Mouse (Mus musculus) ES-E14 (cell line): ENCODE results near the gene Sept10. TPM values are rescaled to one million over a fixed set of nuclear protein-coding genes. Genes with fewer than 3 reads are reported as not detected.

Source experiments
- DNase-seq: peaks from one replicate; pipeline ENCODE4 v3.0.0-alpha.2; 2013; ENCODE audit warnings: low read depth, low spot score
- H3K27ac ChIP-seq: 2 replicates; pipeline ENCODE4 v1.5.1; 2012; ENCODE audit warnings: low read depth, mild to moderate bottlenecking, low read length, moderate library complexity, mixed read lengths; ENCODE audit not compliant: poor library complexity, insufficient read depth, severe bottlenecking
- H3K36me3 ChIP-seq: 2 replicates; pipeline ENCODE4 v1.6.1; 2012; ENCODE audit warnings: mild to moderate bottlenecking, low read length, moderate library complexity, mixed read lengths; ENCODE audit not compliant: control insufficient read depth, poor library complexity, insufficient read depth, severe bottlenecking
- H3K4me1 ChIP-seq, 2 experiments: fragments of 150-350 bp in 1 of 2; sonication (generic) in 1 of 2; 2 replicates each; pipeline ENCODE4 v1.6.1; 2012; ENCODE audit warnings: low read length in 2 of 2, mild to moderate bottlenecking in 1 of 2, mixed read lengths in 1 of 2; ENCODE audit not compliant: control insufficient read depth in 2 of 2, insufficient read depth in 2 of 2, poor library complexity in 1 of 2
- H3K4me3 ChIP-seq, 2 experiments: fragments of 150-350 bp in 1 of 2; sonication (generic) in 1 of 2; 2 replicates each; pipeline ENCODE4 v1.5.1; 2012; ENCODE audit warnings: low read length in 2 of 2, low read depth in 1 of 2, mild to moderate bottlenecking in 1 of 2, mixed read lengths in 1 of 2; ENCODE audit not compliant: insufficient read depth in 1 of 2, poor library complexity in 1 of 2, severe bottlenecking in 1 of 2
- H3K9ac ChIP-seq: 2 replicates; pipeline ENCODE4 v1.6.1; 2012; ENCODE audit warnings: low read depth, mild to moderate bottlenecking, low read length, mixed read lengths; ENCODE audit not compliant: poor library complexity, insufficient read depth, severe bottlenecking
- H3K9me3 ChIP-seq: fragments of 150-350 bp; sonication (generic); 2 replicates; pipeline ENCODE4 v1.6.1; 2012; ENCODE audit warnings: low read depth, mild to moderate bottlenecking, low read length; ENCODE audit not compliant: control insufficient read depth, insufficient read depth
- CHD2 ChIP-seq: IDR thresholded peaks from 2 replicates; pipeline ENCODE4 v1.6.1; 2014; ENCODE audit warnings: mild to moderate bottlenecking, low read depth, low read length, inconsistent platforms
- HCFC1 ChIP-seq: IDR thresholded peaks from 2 replicates; pipeline ENCODE4 v1.6.1; 2012; ENCODE audit warnings: low read length, inconsistent platforms, borderline replicate concordance; ENCODE audit not compliant: insufficient read depth
- MAFK ChIP-seq: IDR thresholded peaks from 2 replicates; pipeline ENCODE4 v1.6.1; 2014; ENCODE audit warnings: mild to moderate bottlenecking, low read depth, low read length, inconsistent platforms; ENCODE audit not compliant: insufficient read depth
- ZC3H11A ChIP-seq: IDR thresholded peaks from 2 replicates; pipeline ENCODE4 v1.6.1; 2012; ENCODE audit warnings: low read depth, mild to moderate bottlenecking, inconsistent platforms, low read length, borderline replicate concordance
- ZNF384 ChIP-seq: IDR thresholded peaks from 2 replicates; pipeline ENCODE4 v1.6.1; 2012; ENCODE audit warnings: low read depth, low read length, inconsistent platforms
- in situ Hi-C, 2 experiments: fragments of 600-800 bp; cut with MboI; formaldehyde crosslinking; loops; one replicate each; pipeline ENCODE4 v1.15.1; 2025; ENCODE audit warnings: low sequenced_read_pairs in 2 of 2, inconsistent platforms in 1 of 2; ENCODE audit not compliant: unreplicated experiment in 2 of 2
- total RNA-seq: library from RNA; depleted of rRNA; stranded (reverse); fragments of 300-350 nt; gene quantifications from 2 replicates; pipeline ENCODE4 v1.2.3, GENCODE M21; 2012

Sept10 gene
- total RNA-seq, 1 experiment, result 16.8 TPM

DNA sequence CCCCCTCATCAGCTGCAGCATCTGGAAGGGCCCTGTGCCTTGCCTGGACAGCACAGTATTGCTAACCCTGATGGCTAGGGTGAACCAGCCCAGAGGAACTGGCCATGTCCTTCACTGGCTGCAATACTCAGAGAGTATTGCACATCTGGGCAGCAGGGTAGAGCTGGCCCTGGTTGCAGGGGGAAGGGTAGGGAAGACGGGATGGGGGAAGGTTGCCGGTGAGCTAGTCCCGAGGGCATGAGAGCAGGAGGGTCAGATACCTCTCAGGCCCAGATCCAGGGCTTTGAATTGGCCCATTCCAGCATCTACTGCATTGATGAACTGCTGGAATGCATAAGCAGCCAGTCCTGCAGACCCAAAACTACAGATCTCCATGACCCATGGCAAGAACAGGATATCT, 24.9 kb downstream of the Sept10 start:
- H3K27ac ChIP-seq, result no peak overlapping the region
- no peak for DNase-seq

DNA sequence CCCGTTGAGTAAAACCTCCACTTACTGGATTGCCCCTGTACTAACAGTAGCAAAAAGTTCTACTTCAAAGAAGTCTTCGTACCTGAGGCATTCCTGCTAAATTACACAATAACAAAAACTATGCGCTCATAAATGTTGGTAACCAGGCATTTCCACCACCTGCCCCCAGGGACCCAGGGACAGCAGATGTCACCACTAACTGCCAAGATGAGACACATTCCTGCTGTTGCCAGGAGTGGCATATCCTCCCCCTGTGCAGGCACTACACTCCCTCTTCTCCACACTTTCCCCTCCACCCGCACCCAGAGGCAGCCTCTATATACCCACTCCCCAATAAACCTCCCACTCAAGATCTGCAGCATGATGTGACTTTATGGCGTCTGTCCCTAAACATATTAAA, 26.8 kb downstream of the Sept10 start:
- no peak overlapping the region for H3K9ac ChIP-seq
- no peak for TF ChIP-seq ZC3H11A
- no peak for TF ChIP-seq HCFC1
- no peak for TF ChIP-seq MAFK
- TF ChIP-seq CHD2, result no peak
- TF ChIP-seq ZNF384, result no peak
- H3K9me3 ChIP-seq, result no peaks in the 10 kb centered on the region
- in situ Hi-C loops, result no loop called here
- peaks cover 0 to 2% of the 10 kb centered on the region in 2 experiments; a peak in 1 of 4 replicates for H3K4me1 ChIP-seq
- DNase-seq, result no peak
- H3K4me3 ChIP-seq, result no peak overlapping the region
- H3K36me3 ChIP-seq, result no peaks in the 10 kb centered on the region
- no peak overlapping the region for H3K27ac ChIP-seq

More for the DNA sequence above, 24.9 kb downstream of the Sept10 start:
- no peak overlapping the region for H3K9ac ChIP-seq
- in situ Hi-C loops, result no loop called here
- H3K36me3 ChIP-seq, result no peaks in the 10 kb centered on the region
- TF ChIP-seq MAFK (no peak), CHD2 (no peak), HCFC1 (no peak), ZNF384 (no peak), ZC3H11A (no peak)
- H3K4me3 ChIP-seq, result no peak overlapping the region
- no peaks in the 10 kb centered on the region for H3K9me3 ChIP-seq
- peaks cover 3% of the 10 kb centered on the region in 2 experiments; a peak in 2 of 4 replicates for H3K4me1 ChIP-seq

DNA sequence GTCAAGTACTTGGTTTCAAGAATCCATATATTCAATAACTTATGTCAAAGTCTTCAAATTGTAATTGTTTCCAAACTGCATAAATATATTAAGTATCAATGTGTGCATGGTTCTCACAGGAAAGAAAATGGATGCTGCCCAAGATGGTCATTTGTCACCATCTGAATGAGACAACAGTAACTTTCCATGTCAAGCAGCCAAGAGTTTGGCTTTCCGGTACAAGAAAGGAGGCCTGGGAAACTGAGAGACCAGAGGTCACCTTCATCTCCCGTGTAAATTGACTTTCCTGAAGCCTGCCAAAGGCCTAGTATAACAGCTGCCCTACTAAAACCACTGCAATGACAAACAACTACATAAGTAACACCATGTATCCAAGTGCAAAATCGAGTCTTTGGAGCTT, 39.3 kb downstream of the Sept10 start:
- Histone ChIP-seq H3K36me3 (no peaks in the 10 kb centered on the region), H3K4me3 (no peak overlapping the region), H3K4me1 (no peaks in the 10 kb centered on the region), H3K9me3 (no peaks in the 10 kb centered on the region), H3K27ac (no peak overlapping the region), H3K9ac (no peak overlapping the region)
- no peak for DNase-seq
- in situ Hi-C loops, result no loop called here
- TF ChIP-seq ZNF384, result no peak
- no peak for TF ChIP-seq CHD2
- no peak for TF ChIP-seq MAFK
- no peak for TF ChIP-seq ZC3H11A
- no peak for TF ChIP-seq HCFC1

DNA sequence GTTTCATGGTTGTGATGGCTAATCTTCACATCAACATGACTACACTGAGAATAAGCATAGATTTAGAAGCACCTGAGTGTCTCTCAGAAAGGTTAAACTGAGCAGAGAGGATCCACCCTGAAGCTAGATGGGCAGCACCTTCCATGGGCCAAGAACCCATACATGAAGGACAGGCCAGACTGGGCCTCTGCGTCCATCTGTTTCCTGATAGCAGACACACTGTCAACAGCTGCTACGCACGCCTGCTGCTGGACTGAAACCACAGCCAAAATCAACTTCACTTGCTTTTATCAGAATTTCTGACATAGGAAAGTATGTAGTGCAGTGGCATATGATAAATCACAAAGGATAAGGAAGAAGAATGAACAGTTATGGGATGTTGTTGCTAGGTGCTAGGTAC, 42.0 kb downstream of the Sept10 start:
- TF ChIP-seq CHD2 (no peak), ZNF384 (no peak), HCFC1 (no peak), MAFK (no peak), ZC3H11A (no peak)
- DNase-seq, result no peak
- Histone ChIP-seq H3K4me1 (no peaks in the 10 kb centered on the region), H3K27ac (no peak overlapping the region), H3K9me3 (no peaks in the 10 kb centered on the region), H3K36me3 (no peaks in the 10 kb centered on the region), H3K9ac (no peak overlapping the region), H3K4me3 (no peak overlapping the region)
- in situ Hi-C loops, result no loop called here

DNA sequence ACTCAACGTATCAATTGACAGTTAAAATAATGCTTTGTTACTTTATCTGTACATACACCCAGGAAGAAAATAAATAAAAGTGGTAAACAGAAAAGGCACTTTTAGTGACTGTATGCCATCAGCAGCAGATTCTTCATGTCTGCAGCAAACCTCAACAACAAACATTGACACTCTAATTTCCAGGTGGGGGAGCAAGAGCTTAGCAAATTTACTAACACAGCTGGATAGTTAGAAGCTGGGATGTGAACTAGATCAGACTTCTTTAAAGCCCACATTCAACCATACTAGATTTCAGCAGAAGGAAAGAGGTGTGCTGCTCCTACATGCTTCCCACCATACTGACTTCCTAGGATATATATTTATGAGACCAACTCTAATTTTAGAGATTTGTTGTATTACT, 49.1 kb downstream of the Sept10 start:
- no peak for DNase-seq
- Histone ChIP-seq H3K36me3 (no peaks in the 10 kb centered on the region), H3K27ac (no peak overlapping the region), H3K9ac (no peak overlapping the region), H3K4me1 (no peaks in the 10 kb centered on the region), H3K9me3 (no peaks in the 10 kb centered on the region), H3K4me3 (no peak overlapping the region)
- TF ChIP-seq CHD2, result no peak
- TF ChIP-seq HCFC1, result no peak
- no peak for TF ChIP-seq ZNF384
- no peak for TF ChIP-seq MAFK
- no peak for TF ChIP-seq ZC3H11A
- in situ Hi-C loops, result no loop called here
